Mouse (Mus musculus): Measurements from ENCODE around the gene Pcgf5. TPM values are rescaled to one million over a fixed set of nuclear protein-coding genes. Genes with fewer than 3 reads are reported as not detected.
A peak's percentile ranks its signal among the peaks of the same experiment; 100 is the strongest.

Gene Pcgf5
- polyA plus RNA-seq, 1 experiment from 2014 or later, result 12.3 TPM

- H3K4me2 ChIP-seq (ENCODE audit: low read length), result peak overlapping the region; percentile 95
- peaks cover 5% of the 10 kb centered on the region; the same call in 1 of the 2 replicates for H3K4me1 ChIP-seq (replicated peaks; ENCODE audit: control insufficient read depth, insufficient read depth, low read length)
- peak overlapping the region; percentile 74 for H3K4me3 ChIP-seq (replicated peaks; ENCODE audit: low read length)
- H3K9ac ChIP-seq (replicated peaks; ENCODE audit: low read depth, low read length), result peak overlapping the region; percentile 67
- no peaks in the 10 kb centered on the region for H3K36me3 ChIP-seq (ENCODE audit: control insufficient read depth, insufficient read depth)
- no peak overlapping the region for H3K27ac ChIP-seq (ENCODE audit: low read length)
- ATAC-seq, result peak; percentile 96
- H3K27me3 ChIP-seq (replicated peaks; ENCODE audit: control insufficient read depth, insufficient read depth, low read length), result no peaks in the 10 kb centered on the region
- H3K9me3 ChIP-seq (ENCODE audit: control insufficient read depth, low read length), result no peaks in the 10 kb centered on the region
- under 1% methylated on average over 32 of the region's 53 CpGs for WGBS
These were observed 61.3 kb downstream of the Pcgf5 start for GRCm38 (mm10) chr19:36409280-36409860.

DNA sequence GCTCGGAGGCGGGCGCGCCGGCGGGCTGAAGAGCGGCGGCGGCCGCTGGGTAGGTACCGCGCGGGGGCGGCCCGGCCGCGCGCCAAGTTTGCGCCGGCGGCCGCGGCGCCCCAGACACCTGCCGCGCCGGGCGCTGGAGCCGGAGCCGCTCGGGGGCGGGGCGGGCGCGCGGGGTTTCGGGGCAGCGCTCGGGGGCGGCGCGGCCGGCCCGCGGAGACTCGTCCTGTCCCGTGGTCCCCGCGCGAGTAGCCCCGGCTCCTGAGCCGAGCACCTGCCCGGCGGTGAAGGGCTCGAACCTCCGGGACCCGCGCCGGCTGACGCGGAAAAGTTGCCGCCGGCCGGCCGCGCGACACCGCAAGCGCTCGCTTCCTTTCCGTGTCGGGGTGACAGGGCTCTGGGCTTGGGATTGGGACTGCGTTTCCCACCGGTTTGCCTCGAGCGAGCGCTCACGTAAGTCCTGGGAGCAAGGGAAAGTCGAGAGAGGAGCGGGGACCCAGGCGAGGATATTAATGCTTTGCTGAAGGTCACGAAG lies 61.8 kb downstream of the Pcgf5 start:
- Histone ChIP-seq H3K27ac (ENCODE audit: low read length) (no peak overlapping the region), H3K9ac (replicated peaks; ENCODE audit: low read depth, low read length) (peak overlapping the region; percentile 67), H3K9me3 (ENCODE audit: control insufficient read depth, low read length) (no peaks in the 10 kb centered on the region), H3K36me3 (ENCODE audit: control insufficient read depth, insufficient read depth) (no peaks in the 10 kb centered on the region), H3K27me3 (replicated peaks; ENCODE audit: control insufficient read depth, insufficient read depth, low read length) (no peaks in the 10 kb centered on the region), H3K4me3 (replicated peaks; ENCODE audit: low read length) (peak overlapping the region; percentile 74), H3K4me2 (ENCODE audit: low read length) (peak overlapping the region; percentile 95), H3K4me1 (replicated peaks; ENCODE audit: control insufficient read depth, insufficient read depth, low read length) (peaks cover 5% of the 10 kb centered on the region; the same call in 1 of the 2 replicates)
- peak; percentile 38 for ATAC-seq
- under 1% methylated on average over 77 of the region's 82 CpGs for WGBS

- Histone ChIP-seq H3K4me3 (replicated peaks; ENCODE audit: low read length) (no peak overlapping the region), H3K9me3 (ENCODE audit: control insufficient read depth, low read length) (no peaks in the 10 kb centered on the region), H3K9ac (replicated peaks; ENCODE audit: low read depth, low read length) (no peak overlapping the region), H3K4me2 (ENCODE audit: low read length) (no peak overlapping the region), H3K4me1 (replicated peaks; ENCODE audit: control insufficient read depth, insufficient read depth, low read length) (no peaks in the 10 kb centered on the region), H3K27me3 (replicated peaks; ENCODE audit: control insufficient read depth, insufficient read depth, low read length) (no peaks in the 10 kb centered on the region), H3K36me3 (ENCODE audit: control insufficient read depth, insufficient read depth) (no peaks in the 10 kb centered on the region), H3K27ac (ENCODE audit: low read length) (no peak overlapping the region)
- no peak for ATAC-seq
These were observed 71.8 kb downstream of the Pcgf5 start for GRCm38 (mm10) chr19:36419885-36420284.

DNA sequence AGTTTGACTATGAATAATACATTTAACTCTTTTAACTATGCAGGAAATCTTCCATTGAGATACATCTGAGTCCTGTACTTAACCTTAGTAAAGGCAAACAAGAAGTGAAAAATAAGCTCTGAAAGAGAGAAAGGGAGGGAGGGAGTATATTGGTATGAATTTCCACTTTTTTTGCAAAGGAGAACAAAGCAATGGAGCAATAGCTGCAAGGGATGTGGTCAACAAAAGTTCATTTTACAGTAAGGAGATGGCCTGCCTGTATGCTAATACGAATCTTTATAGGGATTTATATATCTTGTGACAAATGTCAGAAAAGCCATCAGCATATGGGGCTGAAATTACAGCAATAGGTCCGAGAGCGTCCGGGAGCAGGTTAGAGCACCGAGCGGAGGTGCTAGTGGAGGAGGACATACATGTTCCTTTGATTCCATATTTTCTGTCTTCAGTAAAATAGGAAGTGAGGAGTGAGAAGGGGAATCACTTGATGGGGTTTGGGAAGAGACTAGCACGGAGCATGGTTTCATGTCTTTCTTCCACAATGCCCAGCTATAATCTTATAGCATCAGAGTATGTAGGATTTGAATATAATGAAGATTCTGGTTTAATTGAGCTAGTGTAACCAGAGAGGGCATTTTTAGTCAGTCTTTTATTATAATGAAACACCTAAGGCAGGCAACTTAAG lies 79.2 kb downstream of the Pcgf5 start:
- no peaks in the 10 kb centered on the region for H3K4me1 ChIP-seq (replicated peaks; ENCODE audit: control insufficient read depth, insufficient read depth, low read length)
- no peaks in the 10 kb centered on the region for H3K9me3 ChIP-seq (ENCODE audit: control insufficient read depth, low read length)
- H3K9ac ChIP-seq (replicated peaks; ENCODE audit: low read depth, low read length), result no peak overlapping the region
- H3K36me3 ChIP-seq (ENCODE audit: control insufficient read depth, insufficient read depth), result no peaks in the 10 kb centered on the region
- no peak for ATAC-seq
- no peak overlapping the region for H3K4me2 ChIP-seq (ENCODE audit: low read length)
- WGBS, result 96% methylated on average over 7 of the region's 7 CpGs
- H3K27ac ChIP-seq (ENCODE audit: low read length), result no peak overlapping the region
- no peaks in the 10 kb centered on the region for H3K27me3 ChIP-seq (replicated peaks; ENCODE audit: control insufficient read depth, insufficient read depth, low read length)
- H3K4me3 ChIP-seq (replicated peaks; ENCODE audit: low read length), result no peak overlapping the region

- ATAC-seq, result no peak
- 92% methylated on average over 4 of the region's 4 CpGs for WGBS
- no peaks in the 10 kb centered on the region for H3K27me3 ChIP-seq (replicated peaks; ENCODE audit: control insufficient read depth, insufficient read depth, low read length)
- no peak overlapping the region for H3K4me2 ChIP-seq (ENCODE audit: low read length)
- H3K4me1 ChIP-seq (replicated peaks; ENCODE audit: control insufficient read depth, insufficient read depth, low read length), result no peaks in the 10 kb centered on the region
- no peaks in the 10 kb centered on the region for H3K36me3 ChIP-seq (ENCODE audit: control insufficient read depth, insufficient read depth)
- H3K9me3 ChIP-seq (ENCODE audit: control insufficient read depth, low read length), result no peaks in the 10 kb centered on the region
- no peak overlapping the region for H3K4me3 ChIP-seq (replicated peaks; ENCODE audit: low read length)
- H3K27ac ChIP-seq (ENCODE audit: low read length), result no peak overlapping the region
- no peak overlapping the region for H3K9ac ChIP-seq (replicated peaks; ENCODE audit: low read depth, low read length)
These were observed 80.0 kb downstream of the Pcgf5 start for GRCm38 (mm10) chr19:36428116-36428515.

DNA sequence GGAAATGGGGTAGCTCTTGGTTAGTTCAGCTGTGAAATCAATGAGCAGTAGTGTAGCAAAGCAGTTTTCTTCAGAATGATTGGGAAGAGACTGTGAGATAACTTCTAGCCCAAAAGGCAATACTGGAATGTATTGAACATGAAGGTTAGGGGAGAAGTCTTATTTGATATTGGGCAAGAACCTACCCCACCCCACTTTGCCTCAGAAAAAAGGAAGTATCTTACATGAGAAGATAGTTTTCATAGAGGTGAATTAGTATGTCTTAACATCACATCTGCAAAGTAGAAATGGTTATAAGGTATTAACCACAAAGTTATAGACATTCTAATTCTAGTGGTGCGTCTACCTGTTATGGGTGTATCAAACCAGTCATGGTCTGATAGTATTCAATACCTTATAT lies 81.2 kb downstream of the Pcgf5 start:
- Histone ChIP-seq H3K9me3 (ENCODE audit: control insufficient read depth, low read length) (no peaks in the 10 kb centered on the region), H3K4me2 (ENCODE audit: low read length) (no peak overlapping the region), H3K4me1 (replicated peaks; ENCODE audit: control insufficient read depth, insufficient read depth, low read length) (no peaks in the 10 kb centered on the region), H3K9ac (replicated peaks; ENCODE audit: low read depth, low read length) (no peak overlapping the region), H3K36me3 (ENCODE audit: control insufficient read depth, insufficient read depth) (no peaks in the 10 kb centered on the region), H3K4me3 (replicated peaks; ENCODE audit: low read length) (no peak overlapping the region), H3K27me3 (replicated peaks; ENCODE audit: control insufficient read depth, insufficient read depth, low read length) (no peaks in the 10 kb centered on the region), H3K27ac (ENCODE audit: low read length) (no peak overlapping the region)
- ATAC-seq, result no peak
- WGBS, result 97% methylated on average over 1 of the region's 1 CpGs

DNA sequence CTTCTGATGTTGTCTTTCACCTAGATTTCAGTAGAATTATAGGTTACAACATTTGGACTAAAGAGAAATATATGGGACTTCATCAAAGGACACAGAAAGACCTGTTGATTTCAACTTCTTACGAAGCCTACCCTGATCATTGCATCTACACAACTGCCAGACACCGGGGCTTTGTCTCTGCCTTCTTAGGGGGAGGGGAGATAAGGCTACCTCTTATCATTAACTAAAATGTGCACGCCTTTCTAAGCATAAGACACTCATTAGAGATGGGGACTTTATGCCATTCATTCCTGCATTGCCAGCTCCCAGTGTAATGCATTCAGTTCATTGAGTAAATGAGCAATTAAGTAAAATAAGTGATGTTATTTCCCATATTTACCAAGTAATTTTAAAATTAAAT lies 85.1 kb downstream of the Pcgf5 start:
- Histone ChIP-seq H3K4me1 (replicated peaks; ENCODE audit: control insufficient read depth, insufficient read depth, low read length) (no peaks in the 10 kb centered on the region), H3K4me2 (ENCODE audit: low read length) (no peak overlapping the region), H3K4me3 (replicated peaks; ENCODE audit: low read length) (no peak overlapping the region), H3K9me3 (ENCODE audit: control insufficient read depth, low read length) (no peaks in the 10 kb centered on the region), H3K9ac (replicated peaks; ENCODE audit: low read depth, low read length) (no peak overlapping the region), H3K36me3 (ENCODE audit: control insufficient read depth, insufficient read depth) (no peaks in the 10 kb centered on the region), H3K27me3 (replicated peaks; ENCODE audit: control insufficient read depth, insufficient read depth, low read length) (no peaks in the 10 kb centered on the region), H3K27ac (ENCODE audit: low read length) (no peak overlapping the region)
- ATAC-seq, result no peak
- 77% methylated on average over 3 of the region's 3 CpGs for WGBS

- Histone ChIP-seq H3K27me3 (replicated peaks; ENCODE audit: control insufficient read depth, insufficient read depth, low read length) (no peaks in the 10 kb centered on the region), H3K36me3 (ENCODE audit: control insufficient read depth, insufficient read depth) (no peaks in the 10 kb centered on the region), H3K4me3 (replicated peaks; ENCODE audit: low read length) (no peak overlapping the region), H3K9me3 (ENCODE audit: control insufficient read depth, low read length) (no peaks in the 10 kb centered on the region), H3K4me2 (ENCODE audit: low read length) (no peak overlapping the region), H3K27ac (ENCODE audit: low read length) (no peak overlapping the region), H3K9ac (replicated peaks; ENCODE audit: low read depth, low read length) (no peak overlapping the region), H3K4me1 (replicated peaks; ENCODE audit: control insufficient read depth, insufficient read depth, low read length) (no peaks in the 10 kb centered on the region)
- 56% methylated on average over 9 of the region's 9 CpGs for WGBS
- ATAC-seq, result peak; percentile 76
These were observed 92.0 kb downstream of the Pcgf5 start for GRCm38 (mm10) chr19:36439894-36440714.

GRCm38 (mm10) chr19:36450997-36451608 lies 103.0 kb downstream of the Pcgf5 start:
- H3K27me3 ChIP-seq (replicated peaks; ENCODE audit: control insufficient read depth, insufficient read depth, low read length), result no peaks in the 10 kb centered on the region
- 92% methylated on average over 3 of the region's 3 CpGs for WGBS
- ATAC-seq, result no peak

More at GRCm38 (mm10) chr19:36450997-36451608, 103.0 kb downstream of the Pcgf5 start:
- Histone ChIP-seq H3K4me3 (replicated peaks; ENCODE audit: low read length) (no peak overlapping the region), H3K4me2 (ENCODE audit: low read length) (no peak overlapping the region), H3K9me3 (ENCODE audit: control insufficient read depth, low read length) (no peaks in the 10 kb centered on the region), H3K36me3 (ENCODE audit: control insufficient read depth, insufficient read depth) (no peaks in the 10 kb centered on the region), H3K27ac (ENCODE audit: low read length) (no peak overlapping the region), H3K9ac (replicated peaks; ENCODE audit: low read depth, low read length) (no peak overlapping the region), H3K4me1 (replicated peaks; ENCODE audit: control insufficient read depth, insufficient read depth, low read length) (no peaks in the 10 kb centered on the region)
